In genomic region chr4:118220756-118221155, GRCm38 (mm10) we compare ENCODE assay signal across 25 mouse cellular contexts. TPM values are rescaled to one million over a fixed set of nuclear protein-coding genes. Genes with fewer than 3 reads are reported as not detected.
DNase-seq lines count a peak whose midpoint lies in the region; ATAC-seq lines count a peak whose summit lies in the region.
"Had no signal": no experiment of that assay in that cellular context is flagged by ENCODE, and none has a peak within 500 bp of the region (broad histone marks: within the 10 kb centered on the region; RNA-seq: fewer than 3 reads in every experiment).

No protein-coding gene starts in this region.

- no peaks in the 10 kb centered on the region for H3K4me1 ChIP-seq in kidney, embryonic 15.5 days
- H3K4me1 ChIP-seq in forebrain, embryonic 10.5 days: no peaks in the 10 kb centered on the region
- H3K4me1 ChIP-seq: heart, embryonic 12.5 days; hindbrain, embryonic 13.5 days; midbrain, embryonic 13.5 days had no signal

- WGBS in kidney, embryonic 15.5 days: 83% methylated on average over 9 of the region's 9 CpGs
- 92% methylated on average over 9 of the region's 9 CpGs for WGBS in forebrain, embryonic 10.5 days

- no peak overlapping the region for H3K27ac ChIP-seq in kidney, embryonic 15.5 days
- H3K27ac ChIP-seq in forebrain, embryonic 10.5 days: no peak overlapping the region
- H3K27ac ChIP-seq: heart, adult 2 months; hindbrain, embryonic 13.5 days; liver, embryonic 12.5 days; midbrain, embryonic 13.5 days; stomach, postnatal 0 days had no signal

- no peaks in the 10 kb centered on the region for H3K27me3 ChIP-seq in kidney, embryonic 15.5 days
- H3K27me3 ChIP-seq in forebrain, embryonic 10.5 days (ENCODE audit: poor library complexity, severe bottlenecking): no peaks in the 10 kb centered on the region
- H3K27me3 ChIP-seq: heart, embryonic 12.5 days; hindbrain, embryonic 13.5 days; liver, embryonic 12.5 days; midbrain, embryonic 13.5 days had no signal

- peak; percentile 72 for DNase-seq in kidney, adult 11 months
- peak; percentile 54 to 56 for DNase-seq in kidney, adult 8-10 months
- peak; percentile 66 for DNase-seq in kidney, postnatal 14 days
- no peak for DNase-seq in forebrain, embryonic 10.5 days (ENCODE audit: extremely low spot score, low spot score)
- DNase-seq in frontal cortex, postnatal 25 days (ENCODE audit: low spot score in 2 of 2): no peak
- DNase-seq: adrenal gland, adult 2 months; cerebellum, adult 8-10 months; heart, adult 2 months; heart, postnatal 4 days; layer of hippocampus, postnatal 36 days; left cerebral cortex, postnatal 4 days; liver, postnatal 0 days; lung, postnatal 36 days; retina, postnatal 1 day; right cerebral cortex, postnatal 25 days; thymus, adult 18-20 months; thymus, postnatal 25 days had no signal

- H3K4me3 ChIP-seq in kidney, embryonic 15.5 days (replicated peaks): no peak overlapping the region
- no peak overlapping the region for H3K4me3 ChIP-seq in forebrain, embryonic 10.5 days
- H3K4me3 ChIP-seq: heart, adult 2 months; heart, embryonic 12.5 days; hindbrain, embryonic 13.5 days; liver, embryonic 12.5 days; midbrain, embryonic 13.5 days had no signal

- no peak for ATAC-seq in kidney, embryonic 15.5 days (replicated peaks; ENCODE audit: low FRiP score)
- no peak for ATAC-seq in activated CD4-positive, CD25-positive, alpha-beta regulatory T cell, adult 4 months
- ATAC-seq: forebrain, embryonic 16.5 days; liver, postnatal 0 days; midbrain, embryonic 13.5 days had no signal

- no peak overlapping the region for H3K9ac ChIP-seq in kidney, embryonic 15.5 days
- H3K9ac ChIP-seq: heart, embryonic 12.5 days; hindbrain, embryonic 13.5 days; liver, embryonic 12.5 days; liver, postnatal 0 days; midbrain, embryonic 13.5 days had no signal

- H3K4me2 ChIP-seq in kidney, embryonic 15.5 days: no peak overlapping the region
- H3K4me2 ChIP-seq: heart, embryonic 12.5 days; hindbrain, embryonic 13.5 days; liver, embryonic 12.5 days; midbrain, embryonic 13.5 days had no signal

- H3K9me3 ChIP-seq in kidney, embryonic 15.5 days (replicated peaks): no peaks in the 10 kb centered on the region
- H3K9me3 ChIP-seq in forebrain, embryonic 10.5 days: no peaks in the 10 kb centered on the region
- H3K9me3 ChIP-seq: heart, embryonic 12.5 days; hindbrain, embryonic 13.5 days; liver, embryonic 12.5 days; midbrain, embryonic 13.5 days had no signal

- peaks cover 100% of the 10 kb centered on the region for H3K36me3 ChIP-seq in kidney, embryonic 15.5 days
- H3K36me3 ChIP-seq in forebrain, embryonic 10.5 days (replicated peaks): peaks cover 100% of the 10 kb centered on the region

RNA-seq across cellular contexts. Expression of gene Kdm4a, which starts 40.9 kb away (rescaled TPM):
- 39.5 and 40.8 TPM in 2 replicates for polyA plus RNA-seq in kidney, embryonic 15.5 days (2015; fragmentation: Nextera tagmentation; extraction: Ambion mirVana)
- 30.3 and 32.9 TPM in 2 replicates for polyA plus RNA-seq in forebrain, embryonic 10.5 days (2016; fragmentation: Nextera tagmentation; extraction: Ambion mirVana)
- polyA plus RNA-seq in activated CD4-positive, CD25-positive, alpha-beta regulatory T cell, adult 4 months (2017; shearing (Covaris generic)): 10 to 100 TPM in 1 of 2 experiments, 1 to 10 TPM in 1; 6.1 to 11.4 TPM

Comparison
In these comparisons a context has a peak if more than half of its experiments do, and no peak if none do; other contexts are left out.
1. DNase-seq: peak in kidney, adult 11 months (single experiment), kidney, adult 8-10 months (2 of 2) and kidney, postnatal 14 days (single experiment); none in forebrain, embryonic 10.5 days (single experiment) and frontal cortex, postnatal 25 days (0 of 2).